Mouse (Mus musculus) small intestine, adult 2 months (tissue): ENCODE data around the gene Pwwp2b.

Experiments used
- CTCF ChIP-seq: fragments of 200-500 bp; IDR thresholded peaks from 2 replicates; pipeline ENCODE4 v1.5.1; 2012; ENCODE audit warnings: low read depth, mild to moderate bottlenecking, control low read depth, inconsistent platforms, low read length, moderate library complexity, mixed read lengths; ENCODE audit not compliant: insufficient replicate concordance, insufficient read length; ENCODE audit errors: extremely low read depth
- POLR2A ChIP-seq: fragments of 200-500 bp; IDR thresholded peaks from 2 replicates; pipeline ENCODE4 v1.6.1; 2012; ENCODE audit warnings: low read depth, mild to moderate bottlenecking, control low read depth, inconsistent platforms, low read length, moderate library complexity

- TF ChIP-seq CTCF (no peak), POLR2A (no peak)
Measured at GRCm38 (mm10) chr7:139234426-139235188, 13.7 kb upstream of the Pwwp2b start.
